Mouse (Mus musculus) lung, embryonic 15.5 days (tissue): ENCODE results near the gene Hacd4. TPM values are rescaled to one million over a fixed set of nuclear protein-coding genes. Genes with fewer than 3 reads are reported as not detected.
"Not testable (repeated sequence)": the region's sequence is repeated elsewhere in the genome, so short reads cannot be mapped to it uniquely, and the experiment has no call there.

Experiments
- ATAC-seq: fragments of 200-750 bp; cut with Nextera tagmentation; 2 replicates; pipeline ENCODE4 v1.8.0; 2017; ENCODE audit warnings: moderate number of reproducible peaks, borderline replicate concordance; ENCODE audit not compliant: low FRiP score, low TSS enrichment; ENCODE audit errors: extremely low read depth
- H3K27ac ChIP-seq: fragments of 300-500 bp; sonication (generic); 2 replicates; pipeline ENCODE4 v1.5.1; 2015; ENCODE audit warnings: moderate library complexity, mild to moderate bottlenecking, inconsistent platforms
- H3K27me3 ChIP-seq: fragments of 300-500 bp; sonication (generic); 2 replicates; pipeline ENCODE4 v1.6.1; 2015; ENCODE audit warnings: inconsistent platforms
- H3K36me3 ChIP-seq: fragments of 300-500 bp; sonication (generic); 2 replicates; pipeline ENCODE4 v1.6.1; 2015; ENCODE audit warnings: inconsistent platforms
- H3K4me1 ChIP-seq: fragments of 300-500 bp; sonication (generic); 2 replicates; pipeline ENCODE4 v1.6.1; 2015; ENCODE audit warnings: inconsistent platforms
- H3K4me2 ChIP-seq: fragments of 300-500 bp; sonication (generic); 2 replicates; pipeline ENCODE4 v1.6.1; 2015; ENCODE audit warnings: inconsistent platforms, mild to moderate bottlenecking, moderate library complexity
- H3K4me3 ChIP-seq: fragments of 300-500 bp; sonication (generic); 2 replicates; pipeline ENCODE4 v1.5.1; 2015; ENCODE audit warnings: mild to moderate bottlenecking, inconsistent platforms
- H3K9ac ChIP-seq: fragments of 300-500 bp; sonication (generic); 2 replicates; pipeline ENCODE4 v1.6.1; 2015; ENCODE audit warnings: inconsistent platforms
- H3K9me3 ChIP-seq: fragments of 300-500 bp; sonication (generic); 2 replicates; pipeline ENCODE4 v1.6.1; 2016; ENCODE audit warnings: inconsistent platforms
- WGBS: fragments of 180-500 bp; shearing (Covaris S2); methylation state at CpG from one replicate; pipeline ENCODE4 v1.1.7; 2015; 5-methylcytosine and 5-hydroxymethylcytosine counted together
- polyA plus RNA-seq: library from polyadenylated mRNA; unstranded; fragments of >200 nt; fragmentation: Nextera tagmentation; extraction: Ambion mirVana; gene quantifications from 2 replicates; pipeline ENCODE4 v1.2.1, GENCODE M21; 2015

Gene Hacd4
- polyA plus RNA-seq, 1 experiment from 2014 or later, result 9.4 TPM

DNA sequence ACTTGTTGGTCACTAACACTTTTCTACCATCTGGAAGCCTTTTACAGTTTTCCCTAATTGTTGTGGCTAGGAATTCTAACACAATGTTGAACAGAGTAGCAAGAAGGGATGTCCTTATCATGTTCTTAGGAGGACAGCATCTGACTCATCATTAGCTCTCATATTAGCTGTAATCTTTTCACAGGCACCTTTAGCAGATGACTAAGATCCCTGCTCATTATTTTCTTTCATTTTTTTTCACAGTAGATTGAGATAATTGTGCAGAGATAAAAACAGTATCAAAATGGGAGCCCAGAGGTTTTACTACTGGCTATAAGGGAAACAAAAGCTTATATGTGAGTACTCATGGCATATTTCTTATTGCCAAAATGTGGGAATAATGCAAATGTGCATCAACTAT lies 14.2 kb downstream of the Hacd4 start:
- Histone ChIP-seq H3K9me3 (no peaks in the 10 kb centered on the region), H3K4me1 (no peaks in the 10 kb centered on the region), H3K27me3 (no peaks in the 10 kb centered on the region), H3K36me3 (no peaks in the 10 kb centered on the region), H3K4me2 (no peak overlapping the region), H3K27ac (no peak overlapping the region), H3K9ac (no peak overlapping the region), H3K4me3 (no peak overlapping the region)
- ATAC-seq, result no peak

DNA sequence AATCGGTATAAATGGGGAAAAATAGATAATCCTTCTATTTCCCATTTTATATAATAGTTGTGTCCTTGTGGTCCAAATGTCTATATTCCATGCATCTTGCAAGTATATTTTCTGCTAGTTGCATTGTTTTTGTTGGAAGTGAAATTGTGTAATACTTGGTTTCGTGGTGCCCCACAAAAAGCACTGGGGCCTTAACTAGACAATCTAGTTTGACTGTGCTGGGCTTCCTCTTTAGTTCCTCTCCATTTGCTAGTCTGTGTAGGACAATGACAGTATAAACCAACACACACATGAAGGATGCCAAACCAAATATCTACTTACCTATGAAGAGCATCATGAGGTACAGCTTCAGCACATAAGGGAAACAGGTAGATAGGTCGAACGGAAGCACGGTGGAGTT lies 19.4 kb downstream of the Hacd4 start:
- no peaks in the 10 kb centered on the region for H3K4me1 ChIP-seq
- H3K27me3 ChIP-seq, result no peaks in the 10 kb centered on the region
- no peaks in the 10 kb centered on the region for H3K9me3 ChIP-seq
- no peak overlapping the region for H3K4me2 ChIP-seq
- WGBS, result 90% methylated on average over 5 of the region's 5 CpGs
- ATAC-seq, result no peak
- no peak overlapping the region for H3K4me3 ChIP-seq
- H3K27ac ChIP-seq, result no peak overlapping the region
- H3K36me3 ChIP-seq, result no peaks in the 10 kb centered on the region
- no peak overlapping the region for H3K9ac ChIP-seq

DNA sequence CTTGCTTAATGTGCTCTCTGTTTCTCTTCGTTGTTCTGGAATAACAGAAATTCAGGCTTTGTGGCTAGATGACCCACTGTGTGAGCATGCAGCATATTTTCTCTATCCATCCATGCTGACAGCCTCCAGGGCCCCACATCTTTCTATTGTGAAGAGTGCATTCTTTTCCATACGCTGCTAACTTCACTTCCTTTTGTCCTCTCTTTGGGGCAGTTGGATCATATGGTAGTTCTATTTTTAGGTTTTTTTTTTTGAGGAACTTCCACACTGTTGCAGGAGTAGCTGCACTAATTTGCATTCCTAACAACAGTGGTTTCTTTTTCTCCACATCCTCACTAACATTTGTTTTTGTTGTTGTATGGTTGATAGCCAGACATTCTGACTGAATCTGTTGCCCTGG lies 23.7 kb downstream of the Hacd4 start:
- H3K36me3 ChIP-seq, result no peaks in the 10 kb centered on the region
- no peak overlapping the region for H3K27ac ChIP-seq
- no peak for ATAC-seq
- H3K4me2 ChIP-seq, result no peak overlapping the region
- 41% methylated on average over 2 of the region's 2 CpGs for WGBS
- no peaks in the 10 kb centered on the region for H3K9me3 ChIP-seq
- no peaks in the 10 kb centered on the region for H3K4me1 ChIP-seq
- no peaks in the 10 kb centered on the region for H3K27me3 ChIP-seq
- no peak overlapping the region for H3K9ac ChIP-seq
- no peak overlapping the region for H3K4me3 ChIP-seq

GRCm38 (mm10) chr4:88412331-88412730 lies 26.4 kb downstream of the Hacd4 start:
- Histone ChIP-seq H3K4me1 (peaks cover under 1% of the 10 kb centered on the region; the same call in 1 of the 2 replicates), H3K4me2 (no peak overlapping the region), H3K27me3 (no peaks in the 10 kb centered on the region), H3K4me3 (no peak overlapping the region), H3K27ac (no peak overlapping the region), H3K9me3 (no peaks in the 10 kb centered on the region), H3K36me3 (no peaks in the 10 kb centered on the region), H3K9ac (no peak overlapping the region)
- WGBS, result 81% methylated on average over 2 of the region's 2 CpGs
- ATAC-seq, result no peak

GRCm38 (mm10) chr4:88409279-88409678 lies 29.4 kb downstream of the Hacd4 start:
- 91% methylated on average over 4 of the region's 4 CpGs for WGBS
- peaks cover 5% of the 10 kb centered on the region for H3K4me1 ChIP-seq
- H3K4me3 ChIP-seq, result no peak overlapping the region
- no peaks in the 10 kb centered on the region for H3K27me3 ChIP-seq
- H3K27ac ChIP-seq, result no peak overlapping the region
- no peaks in the 10 kb centered on the region for H3K9me3 ChIP-seq
- no peak overlapping the region for H3K4me2 ChIP-seq
- ATAC-seq, result no peak
- no peaks in the 10 kb centered on the region for H3K36me3 ChIP-seq
- H3K9ac ChIP-seq, result no peak overlapping the region

DNA sequence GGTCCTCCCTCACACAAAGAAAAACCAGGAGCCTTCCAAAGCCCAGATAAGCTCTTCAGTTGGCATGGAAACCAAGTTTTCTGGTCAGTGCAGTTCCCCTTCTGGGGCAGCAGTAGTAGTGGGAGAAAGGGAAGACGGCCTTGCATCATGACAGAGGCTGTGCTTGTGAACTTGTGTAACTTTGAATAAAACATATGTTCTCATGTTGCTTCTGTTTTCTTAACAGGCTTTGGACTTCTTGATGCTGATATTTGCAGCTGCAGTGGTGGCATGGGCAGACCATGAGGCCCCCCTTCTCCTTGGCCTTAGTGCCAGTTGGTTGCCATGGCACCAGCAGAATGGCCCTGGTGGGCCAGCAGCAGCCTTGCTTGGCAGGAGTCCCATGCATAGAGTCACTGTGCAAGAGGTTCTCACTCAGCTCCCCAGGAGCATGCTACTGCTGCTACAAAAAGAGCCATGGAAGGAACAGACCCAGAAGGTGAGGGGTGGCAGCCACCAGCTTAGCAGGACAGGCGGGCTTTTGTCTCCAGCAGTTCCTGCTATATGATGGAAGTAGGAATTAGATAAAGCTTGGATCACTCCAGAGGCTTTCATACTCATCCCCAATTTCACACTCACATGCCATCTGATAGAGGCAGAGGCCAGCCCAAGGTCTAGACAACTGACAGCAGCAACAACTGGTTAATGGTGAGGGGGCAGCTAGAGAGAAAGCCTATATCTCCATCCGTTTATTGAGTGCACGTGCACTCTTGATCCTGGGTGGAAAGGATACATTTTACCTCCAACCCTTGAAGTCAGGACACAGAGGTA lies 31.6 kb downstream of the Hacd4 start:
- H3K9me3 ChIP-seq, result no peaks in the 10 kb centered on the region
- 71% methylated on average over 4 of the region's 4 CpGs for WGBS
- peak; percentile 57 for ATAC-seq
- H3K4me3 ChIP-seq, result no peak overlapping the region
- H3K27me3 ChIP-seq, result no peaks in the 10 kb centered on the region
- H3K4me1 ChIP-seq, result peaks cover 5% of the 10 kb centered on the region
- no peak overlapping the region for H3K4me2 ChIP-seq
- H3K27ac ChIP-seq, result no peak overlapping the region
- no peaks in the 10 kb centered on the region for H3K36me3 ChIP-seq
- no peak overlapping the region for H3K9ac ChIP-seq

DNA sequence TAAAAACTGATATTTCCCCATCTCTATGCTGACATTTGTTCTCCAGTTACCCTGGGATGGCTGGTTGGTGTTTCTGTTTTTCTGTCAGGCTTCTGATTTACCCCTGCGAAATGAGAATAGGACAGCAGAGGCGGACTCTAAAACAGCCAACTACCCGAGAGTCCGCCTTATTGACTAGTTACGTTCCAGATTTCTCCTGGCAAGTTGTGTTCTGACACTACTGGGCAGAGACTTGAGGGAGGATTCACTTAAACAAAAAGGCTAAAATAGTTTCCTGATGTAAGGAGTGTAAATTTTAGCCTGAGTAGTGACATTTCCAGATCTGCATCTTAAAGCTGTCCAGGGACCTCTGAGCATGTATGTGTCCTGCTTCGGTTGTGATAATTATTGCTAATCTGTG lies 35.8 kb downstream of the Hacd4 start:
- Histone ChIP-seq H3K4me3 (no peak overlapping the region), H3K36me3 (no peaks in the 10 kb centered on the region), H3K27ac (no peak overlapping the region), H3K4me2 (no peak overlapping the region), H3K9ac (no peak overlapping the region), H3K9me3 (no peaks in the 10 kb centered on the region), H3K4me1 (peaks cover 5% of the 10 kb centered on the region), H3K27me3 (no peaks in the 10 kb centered on the region)
- WGBS, result 81% methylated on average over 6 of the region's 6 CpGs
- no peak for ATAC-seq

DNA sequence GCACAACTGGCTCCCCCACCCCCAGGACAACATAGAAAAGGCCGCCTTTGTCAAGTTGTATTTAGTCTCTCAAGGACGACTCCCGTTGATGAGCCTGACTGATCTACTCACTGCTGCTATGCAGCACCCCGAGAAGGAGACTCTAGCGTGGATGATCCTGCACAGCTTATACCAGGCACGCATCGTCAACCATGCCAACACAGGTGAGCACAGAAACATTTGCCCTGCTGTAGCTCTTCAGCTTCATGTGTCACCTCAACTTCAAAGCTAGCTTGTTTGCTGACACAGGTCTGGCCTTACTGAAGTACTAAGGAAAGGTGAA lies 37.8 kb downstream of the Hacd4 start:
- no peak overlapping the region for H3K4me2 ChIP-seq
- H3K4me3 ChIP-seq, result no peak overlapping the region
- no peak overlapping the region for H3K27ac ChIP-seq
- no peak overlapping the region for H3K9ac ChIP-seq
- H3K4me1 ChIP-seq, result peaks cover 5% of the 10 kb centered on the region; the same call in 1 of the 2 replicates
- no peaks in the 10 kb centered on the region for H3K9me3 ChIP-seq
- WGBS, result 78% methylated on average over 7 of the region's 7 CpGs
- no peak for ATAC-seq
- H3K27me3 ChIP-seq, result no peaks in the 10 kb centered on the region
- H3K36me3 ChIP-seq, result no peaks in the 10 kb centered on the region

DNA sequence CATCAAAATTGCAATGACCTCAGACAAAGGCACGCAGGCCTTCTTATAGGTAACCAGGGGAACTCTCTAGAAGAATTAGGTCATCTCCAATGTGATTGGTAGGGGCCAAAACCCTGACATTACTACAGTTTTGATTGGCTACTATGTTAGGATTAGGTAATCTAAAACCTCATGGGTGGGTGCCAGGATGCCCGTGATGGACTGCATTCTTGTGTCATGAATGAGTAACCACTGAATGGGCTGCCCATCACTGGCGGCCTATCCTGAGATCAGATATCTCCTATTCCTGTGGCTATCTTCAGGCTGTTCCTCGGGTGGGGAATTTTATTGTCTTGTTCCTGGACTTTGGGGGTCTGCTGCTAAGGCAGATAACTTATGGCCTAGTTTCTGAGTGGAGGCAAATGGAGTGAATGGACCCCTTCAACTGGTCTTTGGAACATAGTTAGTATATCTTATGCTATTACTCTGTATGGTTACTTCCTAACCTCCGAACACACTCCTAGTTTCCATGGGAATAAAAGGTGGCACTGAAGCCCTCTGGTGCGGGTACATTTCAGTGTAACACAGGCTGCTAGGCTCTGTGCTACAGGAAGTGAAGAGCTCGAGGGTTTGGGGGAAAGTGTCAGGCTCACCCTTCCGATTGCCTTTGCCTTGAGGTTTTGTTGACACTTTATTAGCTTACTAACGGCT lies 38.3 kb downstream of the Hacd4 start:
- Histone ChIP-seq H3K4me1 (peaks cover 5% of the 10 kb centered on the region; the same call in 1 of the 2 replicates), H3K4me2 (no peak overlapping the region), H3K27me3 (no peaks in the 10 kb centered on the region), H3K36me3 (no peaks in the 10 kb centered on the region), H3K27ac (no peak overlapping the region), H3K4me3 (no peak overlapping the region), H3K9ac (no peak overlapping the region), H3K9me3 (no peaks in the 10 kb centered on the region)
- 72% methylated on average over 9 of the region's 9 CpGs for WGBS
- no peak for ATAC-seq

DNA sequence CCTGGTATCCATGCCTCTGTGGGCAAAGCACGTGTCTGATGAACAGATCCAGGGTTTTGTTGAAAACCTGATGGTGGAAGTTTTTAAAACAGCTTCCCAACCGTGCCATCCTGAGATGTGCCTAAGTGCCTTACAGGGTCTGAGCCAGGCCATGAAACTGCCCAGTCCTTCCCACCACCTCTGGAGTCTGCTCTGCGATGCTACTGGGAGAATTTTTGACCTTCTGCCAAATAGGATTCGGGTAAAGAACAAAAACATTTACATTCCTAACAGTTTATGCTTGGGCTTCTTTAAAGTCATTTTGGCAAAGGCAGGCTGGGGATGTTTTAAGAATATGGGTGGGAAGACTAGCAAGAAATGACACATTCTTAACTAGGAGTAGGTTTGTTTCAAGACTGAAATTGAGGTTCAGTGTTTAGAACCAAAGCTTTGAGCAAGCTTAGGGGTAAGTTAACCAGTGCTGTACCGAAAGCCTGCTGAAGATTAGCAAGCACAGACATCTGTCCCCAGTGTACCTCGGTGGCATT lies 41.7 kb downstream of the Hacd4 start:
- Histone ChIP-seq H3K36me3 (no peaks in the 10 kb centered on the region), H3K27ac (peak overlapping the region; percentile 53), H3K27me3 (no peaks in the 10 kb centered on the region), H3K4me3 (no peak overlapping the region), H3K9ac (no peak overlapping the region), H3K4me2 (no peak overlapping the region; the same call in 1 of the 2 replicates), H3K4me1 (peaks cover 5% of the 10 kb centered on the region; the same call in 1 of the 2 replicates), H3K9me3 (no peaks in the 10 kb centered on the region)
- WGBS, result 33% methylated on average over 6 of the region's 6 CpGs
- ATAC-seq, result peak; percentile 69; the same call in 1 of the 2 replicates

DNA sequence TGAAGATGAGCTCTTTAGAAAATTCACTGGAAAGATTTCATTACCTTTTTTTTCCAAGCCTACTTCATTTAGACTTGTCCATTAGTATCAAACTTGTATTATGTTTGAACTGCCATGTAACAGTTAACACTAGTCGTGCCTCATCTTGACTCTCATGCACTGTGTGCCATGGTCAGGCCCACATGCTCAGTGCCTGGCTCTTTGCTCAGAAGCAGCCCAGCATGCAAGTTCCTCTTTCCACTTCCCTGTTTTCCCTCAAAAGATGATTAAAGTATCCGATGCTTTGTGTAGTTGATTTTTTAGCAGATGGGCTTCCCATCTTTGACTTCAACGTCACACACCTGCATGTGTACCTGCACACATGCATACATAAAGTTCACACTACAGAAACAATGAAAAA lies 43.0 kb downstream of the Hacd4 start:
- H3K9me3 ChIP-seq, result no peaks in the 10 kb centered on the region
- 90% methylated on average over 3 of the region's 3 CpGs for WGBS
- H3K27ac ChIP-seq, result no peak overlapping the region

GRCm38 (mm10) chr4:88390596-88390995 lies 48.1 kb downstream of the Hacd4 start:
- not testable (repeated sequence) for H3K27me3 ChIP-seq, H3K4me3 ChIP-seq, H3K27ac ChIP-seq, H3K4me2 ChIP-seq, H3K4me1 ChIP-seq, ATAC-seq, H3K9me3 ChIP-seq, H3K9ac ChIP-seq, H3K36me3 ChIP-seq
- 78% methylated on average over 1 of the region's 1 CpGs for WGBS

More for the DNA sequence above, 43.0 kb downstream of the Hacd4 start:
- no peak overlapping the region for H3K4me2 ChIP-seq
- no peaks in the 10 kb centered on the region for H3K36me3 ChIP-seq
- peaks cover 5% of the 10 kb centered on the region; the same call in 1 of the 2 replicates for H3K4me1 ChIP-seq
- ATAC-seq, result no peak
- no peaks in the 10 kb centered on the region for H3K27me3 ChIP-seq
- H3K4me3 ChIP-seq, result no peak overlapping the region
- no peak overlapping the region for H3K9ac ChIP-seq
